Mouse (Mus musculus): ENCODE results near the gene Fpr3. TPM values are rescaled to one million over a fixed set of nuclear protein-coding genes. Genes with fewer than 3 reads are reported as not detected.

The Fpr3 gene
- polyA plus RNA-seq, 1 experiment from 2014 or later, result not detected

Other genes with a start within 250 kb of the Fpr3 start
- gene Vmn2r90, start 184.1 kb upstream of the Fpr3 start, polyA plus RNA-seq (2016; fragmentation: Nextera tagmentation; extraction: Ambion mirVana), result not detected in 2 replicates
- gene Spaca6, start 60.7 kb upstream of the Fpr3 start, polyA plus RNA-seq (2016; fragmentation: Nextera tagmentation; extraction: Ambion mirVana), result 56.8 and 60.6 TPM in 2 replicates
- 1.6 and 1.7 TPM in 2 replicates for gene Has1, start 32.6 kb upstream of the Fpr3 start, polyA plus RNA-seq (2016; fragmentation: Nextera tagmentation; extraction: Ambion mirVana)
- gene Fpr1, start 3.9 kb upstream of the Fpr3 start, polyA plus RNA-seq (2016; fragmentation: Nextera tagmentation; extraction: Ambion mirVana), result 0.12 TPM in 1 of 2 replicates, not detected in the other
- gene Fpr2, start within 50 bp of the Fpr3 start, polyA plus RNA-seq (2016; fragmentation: Nextera tagmentation; extraction: Ambion mirVana), result not detected in 2 replicates
- gene Fpr-rs4, start 133.9 kb downstream of the Fpr3 start, polyA plus RNA-seq (2016; fragmentation: Nextera tagmentation; extraction: Ambion mirVana), result not detected in 2 replicates
- 0.03 TPM in 1 of 2 replicates, not detected in the other for gene Vmn2r124, start 161.6 kb downstream of the Fpr3 start, polyA plus RNA-seq (2016; fragmentation: Nextera tagmentation; extraction: Ambion mirVana)
- not detected in 2 replicates for gene Vmn2r91, start 197.2 kb downstream of the Fpr3 start, polyA plus RNA-seq (2016; fragmentation: Nextera tagmentation; extraction: Ambion mirVana)

All from embryonic facial prominence, embryonic 12.5 days (tissue).